Mouse (Mus musculus) C2C12 (cell line): ENCODE measurements around the gene C87436. TPM values are rescaled to one million over a fixed set of nuclear protein-coding genes. Genes with fewer than 3 reads are reported as not detected.

Experiments
- H3K27me3 ChIP-seq: one replicate; pipeline ENCODE4 v1.6.1; 2011; ENCODE audit not compliant: control insufficient read depth, insufficient read depth, insufficient read length
- H3K36me3 ChIP-seq: one replicate; pipeline ENCODE4 v1.6.1; 2011; ENCODE audit not compliant: control insufficient read depth, insufficient read depth
- H3K4me3 ChIP-seq: one replicate; pipeline ENCODE4 v1.5.1; 2011; ENCODE audit warnings: mild to moderate bottlenecking, control low read depth; ENCODE audit not compliant: poor library complexity, insufficient read depth, severe bottlenecking
- H3K79me2 ChIP-seq: one replicate; pipeline ENCODE4 v1.6.1; 2011; ENCODE audit not compliant: control insufficient read depth, insufficient read depth
- H3K79me3 ChIP-seq: one replicate; pipeline ENCODE4 v1.6.1; 2011; ENCODE audit warnings: low read depth, control low read depth
- H3ac ChIP-seq: one replicate; pipeline ENCODE3; 2011; ENCODE audit warnings: low read depth; ENCODE audit not compliant: control insufficient read depth, insufficient read length
- CEBPB ChIP-seq: IDR thresholded peaks from one replicate; pipeline ENCODE4 v1.6.1; 2011; ENCODE audit warnings: low read depth, mild to moderate bottlenecking, control low read depth, moderate library complexity
- CTCF ChIP-seq: IDR thresholded peaks from one replicate; pipeline ENCODE4 v1.5.1; 2011; ENCODE audit not compliant: control insufficient read depth, insufficient read depth, insufficient read length
- FOSL1 ChIP-seq: IDR thresholded peaks from one replicate; pipeline ENCODE4 v1.8.0; 2011; ENCODE audit warnings: mild to moderate bottlenecking, low read length; ENCODE audit not compliant: poor library complexity, insufficient read depth, severe bottlenecking
- MAX ChIP-seq: IDR thresholded peaks from one replicate; pipeline ENCODE4 v1.6.1; 2011; ENCODE audit warnings: mild to moderate bottlenecking, control low read depth
- MYOD1 ChIP-seq: IDR thresholded peaks from one replicate; pipeline ENCODE4 v1.6.1; 2011; ENCODE audit warnings: low read depth; ENCODE audit not compliant: control insufficient read depth, insufficient read length
- MYOG ChIP-seq: IDR thresholded peaks from one replicate; pipeline ENCODE4 v1.6.1; 2011; ENCODE audit not compliant: control insufficient read depth, insufficient read length; ENCODE audit errors: extremely low read depth
- USF1 ChIP-seq: IDR thresholded peaks from one replicate; pipeline ENCODE4 v1.6.1; 2011; ENCODE audit warnings: low read depth, mild to moderate bottlenecking, control low read depth, moderate library complexity
- polyA plus RNA-seq: library from polyadenylated mRNA; unstranded; fragments of >200 nt; fragmentation: generic; extraction: Trizol; gene quantifications from one replicate; pipeline ENCODE4 v1.2.1, GENCODE M21; 2012; ENCODE audit warnings: missing spikeins

The C87436 gene
- polyA plus RNA-seq, 1 experiment: 10.4 TPM

DNA sequence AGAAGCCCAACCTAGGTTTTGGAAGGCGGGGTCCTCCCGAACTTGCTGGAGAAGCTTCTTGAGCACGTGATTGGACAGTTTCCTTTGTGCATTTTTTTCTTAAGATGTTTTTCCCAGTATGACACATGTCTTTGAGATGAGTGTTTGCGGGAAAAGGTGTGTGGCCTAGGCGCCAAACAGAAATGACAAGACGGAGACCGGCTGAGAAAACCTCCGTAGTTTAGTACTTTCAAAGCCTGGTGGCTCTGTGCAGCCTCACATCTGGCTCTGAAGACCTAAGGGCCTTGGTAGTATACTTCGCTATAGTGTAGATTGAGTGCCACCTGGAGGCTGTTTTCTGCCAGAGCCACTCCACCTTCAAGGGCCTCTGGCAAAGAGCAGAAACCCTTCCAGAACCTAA, 37.2 kb upstream of the C87436 start:
- Histone ChIP-seq H3ac (no peak overlapping the region), H3K36me3 (no peaks in the 10 kb centered on the region), H3K79me2 (peaks cover 23% of the 10 kb centered on the region), H3K27me3 (no peaks in the 10 kb centered on the region), H3K4me3 (no peak overlapping the region), H3K79me3 (peaks cover 17% of the 10 kb centered on the region)
- TF ChIP-seq CTCF: peak; percentile 31
- no peak for TF ChIP-seq FOSL1
- peak; percentile 81 for TF ChIP-seq USF1
- TF ChIP-seq MYOG: no peak
- TF ChIP-seq MAX: peak; percentile 36

DNA sequence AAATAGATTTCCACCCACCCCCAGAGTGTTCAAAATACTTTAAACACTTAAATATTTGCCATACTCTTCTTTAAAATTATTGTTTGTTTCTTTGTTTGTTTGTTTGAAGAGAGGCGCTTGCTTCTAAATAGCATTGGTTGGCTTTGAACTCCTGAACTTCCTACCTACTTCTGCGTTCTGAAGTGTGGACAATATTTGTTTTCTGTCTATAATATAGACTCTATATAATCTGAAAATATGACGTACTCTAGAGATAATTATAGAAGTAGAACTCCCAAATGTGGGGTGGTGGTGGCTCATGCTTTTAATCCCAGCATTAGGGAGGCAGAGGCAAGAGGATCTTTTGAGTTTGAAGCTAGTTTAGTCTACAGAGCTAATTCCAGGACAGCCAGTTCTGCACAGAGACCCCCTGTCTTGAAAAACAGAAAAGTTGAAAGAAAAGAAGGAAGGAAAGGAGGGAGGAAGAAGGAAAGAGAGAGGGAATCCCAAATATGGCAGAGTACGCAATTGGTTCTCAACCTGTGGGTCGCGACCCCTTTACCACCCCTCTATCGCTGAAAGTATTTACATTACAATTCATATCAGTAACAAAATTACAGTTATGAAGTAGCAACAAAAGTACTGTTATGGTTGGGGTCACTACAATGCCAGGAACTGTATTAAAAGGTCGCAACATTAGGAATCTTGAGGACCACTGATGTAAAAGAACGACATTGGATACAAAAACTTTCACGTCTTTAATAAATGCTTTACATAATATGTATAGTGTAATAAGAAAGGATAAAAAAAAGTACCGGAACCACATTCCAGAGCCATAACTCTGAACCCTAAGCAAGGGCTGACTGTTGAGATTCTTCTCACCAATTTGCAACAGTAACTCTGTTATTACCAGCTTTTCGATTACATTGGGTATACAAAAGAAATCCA, 35.2 kb upstream of the C87436 start:
- Histone ChIP-seq H3ac (no peak overlapping the region), H3K36me3 (peaks cover 13% of the 10 kb centered on the region), H3K27me3 (no peaks in the 10 kb centered on the region), H3K79me3 (peaks cover 35% of the 10 kb centered on the region), H3K4me3 (peak overlapping the region; percentile 21), H3K79me2 (peaks cover 39% of the 10 kb centered on the region)
- TF ChIP-seq MAX (no peak), FOSL1 (no peak), CTCF (no peak), CEBPB (no peak), MYOD1 (no peak)

DNA sequence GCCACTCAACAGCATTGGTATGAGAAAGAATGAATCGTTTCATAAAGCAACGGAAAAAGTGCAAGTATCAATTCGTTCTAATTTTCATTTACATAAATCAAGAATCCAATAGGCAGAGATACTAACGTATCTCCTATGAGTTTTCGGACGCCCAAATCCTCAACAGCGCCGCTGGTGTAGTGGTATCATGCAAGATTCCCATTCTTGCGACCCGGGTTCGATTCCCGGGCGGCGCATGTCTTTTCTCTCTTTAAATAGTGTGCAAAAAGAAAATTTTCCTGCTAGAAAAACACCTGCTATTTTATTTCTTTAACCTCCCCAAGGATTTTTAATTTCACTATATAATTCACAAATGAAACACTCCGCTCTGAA, 34.5 kb upstream of the C87436 start:
- Histone ChIP-seq H3K79me3 (peaks cover 40% of the 10 kb centered on the region), H3K27me3 (no peaks in the 10 kb centered on the region), H3K4me3 (peak overlapping the region; percentile 91), H3K79me2 (peaks cover 46% of the 10 kb centered on the region), H3K36me3 (peaks cover 13% of the 10 kb centered on the region), H3ac (no peak overlapping the region)
- TF ChIP-seq USF1 (no peak), FOSL1 (no peak), CEBPB (no peak), MYOD1 (no peak), MAX (no peak), CTCF (no peak), MYOG (no peak)

DNA sequence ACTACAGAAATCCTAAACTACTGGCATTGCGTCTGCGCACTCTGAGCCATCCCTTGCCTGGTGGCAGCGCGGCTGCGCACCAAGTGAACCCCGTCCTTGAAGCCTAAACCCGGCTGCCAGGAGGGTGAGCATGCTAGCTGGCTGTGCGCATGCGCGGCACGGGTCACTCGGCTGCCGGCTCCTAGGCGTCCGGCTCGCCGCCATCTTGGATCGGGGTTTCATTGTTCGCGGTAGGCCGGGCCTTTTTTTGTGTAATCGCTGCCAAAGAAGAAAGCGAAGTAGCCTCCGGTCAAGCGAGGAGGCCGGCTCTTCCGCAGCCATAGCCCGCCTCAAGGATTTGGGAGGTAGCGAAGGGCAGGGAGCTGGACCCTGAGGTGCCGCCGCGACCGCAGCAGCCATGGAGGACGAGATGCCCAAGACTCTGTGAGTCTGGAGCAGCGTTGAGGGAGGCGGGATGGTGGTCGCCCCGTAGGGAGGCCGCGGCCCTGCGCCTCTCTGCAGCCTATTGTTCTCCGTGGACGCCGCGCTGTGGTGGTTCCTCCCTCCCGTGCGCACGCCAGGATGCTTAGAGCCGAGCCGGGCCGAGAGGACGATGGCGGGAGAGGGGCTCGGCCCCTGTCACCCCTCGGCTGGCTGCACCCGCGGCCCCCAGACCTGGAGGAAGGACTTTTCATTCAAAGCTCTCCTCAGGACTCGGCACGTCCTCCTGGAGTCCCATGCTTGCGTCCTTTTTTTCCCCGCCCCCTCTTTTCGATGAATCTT, 33.9 kb upstream of the C87436 start, which contains the start of gene Tia1:
TSS of gene Tia1 (plus strand) at position 120 of the 762 bp plus-strand sequence.
- peaks cover 13% of the 10 kb centered on the region for H3K36me3 ChIP-seq
- H3K79me2 ChIP-seq: peaks cover 52% of the 10 kb centered on the region
- TF ChIP-seq MYOG (no peak), MYOD1 (no peak), USF1 (no peak), CEBPB (no peak), FOSL1 (no peak)
- no peaks in the 10 kb centered on the region for H3K27me3 ChIP-seq
- H3K79me3 ChIP-seq: peaks cover 45% of the 10 kb centered on the region
- peak within 1 kb of the TSS; percentile 91 for H3K4me3 ChIP-seq
- peak within 1 kb of the TSS; percentile 96 for H3ac ChIP-seq

DNA sequence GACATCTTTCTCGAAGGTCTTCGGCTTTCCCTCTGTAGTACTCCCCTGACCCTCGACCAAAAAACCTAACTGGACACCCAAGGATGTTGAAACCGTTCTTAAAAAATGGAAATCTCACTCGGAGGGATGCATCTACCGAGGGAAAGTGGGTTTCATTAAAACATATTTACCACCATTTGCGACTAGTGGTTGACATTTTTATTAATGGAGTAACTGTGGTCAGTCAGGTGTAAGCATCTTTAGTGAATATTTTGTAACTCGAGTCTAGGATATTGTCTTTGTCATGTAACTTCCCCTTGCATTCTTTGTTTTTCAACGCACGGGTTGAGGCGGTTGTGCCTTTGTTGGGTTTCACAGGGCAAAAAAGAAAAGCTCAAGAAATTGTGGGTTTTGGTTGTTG, 33.2 kb upstream of the C87436 start:
- peaks cover 59% of the 10 kb centered on the region for H3K79me2 ChIP-seq
- H3ac ChIP-seq: peak overlapping the region; percentile 52
- peaks cover 17% of the 10 kb centered on the region for H3K36me3 ChIP-seq
- TF ChIP-seq CEBPB (no peak), CTCF (no peak)
- no peaks in the 10 kb centered on the region for H3K27me3 ChIP-seq
- peaks cover 52% of the 10 kb centered on the region for H3K79me3 ChIP-seq
- peak overlapping the region; percentile 91 for H3K4me3 ChIP-seq
